Mouse (Mus musculus): ENCODE measurements around the gene Sbno2.

The Sbno2 gene

GRCm38 (mm10) chr10:80092690-80093089 lies 12.7 kb downstream of the Sbno2 start:
- no peak for DNase-seq (ENCODE audit: low read depth)

- no peak for DNase-seq (ENCODE audit: low read depth)
Observed at GRCm38 (mm10) chr10:80091527-80091926, 13.8 kb downstream of the Sbno2 start.

- no peak for DNase-seq (ENCODE audit: low read depth)
Observed at GRCm38 (mm10) chr10:80089146-80089545, 16.2 kb downstream of the Sbno2 start.

- no peak for DNase-seq (ENCODE audit: low read depth)
Observed at GRCm38 (mm10) chr10:80087483-80087882, 17.9 kb downstream of the Sbno2 start.

GRCm38 (mm10) chr10:80086847-80087246 lies 18.5 kb downstream of the Sbno2 start:
- no peak for DNase-seq (ENCODE audit: low read depth)

GRCm38 (mm10) chr10:80084817-80085487 lies 20.4 kb downstream of the Sbno2 start:
- DNase-seq (ENCODE audit: low read depth), result no peak

- no peak for DNase-seq (ENCODE audit: low read depth)
Observed at GRCm38 (mm10) chr10:80081075-80081474, 24.3 kb downstream of the Sbno2 start.

- DNase-seq (ENCODE audit: low read depth), result no peak
Observed at GRCm38 (mm10) chr10:80080396-80081070, 24.8 kb downstream of the Sbno2 start.

- DNase-seq (ENCODE audit: low read depth), result no peak
Observed at GRCm38 (mm10) chr10:80078366-80078765, 27.0 kb downstream of the Sbno2 start.

GRCm38 (mm10) chr10:80077312-80077711 lies 28.1 kb downstream of the Sbno2 start:
- no peak for DNase-seq (ENCODE audit: low read depth)

- DNase-seq (ENCODE audit: low read depth), result no peak
Observed at GRCm38 (mm10) chr10:80076386-80076785, 29.0 kb downstream of the Sbno2 start.

GRCm38 (mm10) chr10:80075924-80076323 lies 29.4 kb downstream of the Sbno2 start:
- DNase-seq (ENCODE audit: low read depth), result no peak

- DNase-seq (ENCODE audit: low read depth), result peak; percentile 77
Observed at GRCm38 (mm10) chr10:80074813-80075601, 30.4 kb downstream of the Sbno2 start.

- no peak for DNase-seq (ENCODE audit: low read depth)
Observed at GRCm38 (mm10) chr10:80072623-80073489, 32.5 kb downstream of the Sbno2 start.

- DNase-seq (ENCODE audit: low read depth), result no peak
Observed at GRCm38 (mm10) chr10:80071516-80071900, 33.9 kb downstream of the Sbno2 start.

- DNase-seq (ENCODE audit: low read depth), result no peak
Observed at GRCm38 (mm10) chr10:80070837-80071515, 34.4 kb downstream of the Sbno2 start.

- DNase-seq (ENCODE audit: low read depth), result no peak
Observed at GRCm38 (mm10) chr10:80069948-80070450, 35.4 kb downstream of the Sbno2 start.

- DNase-seq (ENCODE audit: low read depth), result no peak
Observed at GRCm38 (mm10) chr10:80069251-80069650, 36.1 kb downstream of the Sbno2 start.

- DNase-seq (ENCODE audit: low read depth), result no peak
Observed at GRCm38 (mm10) chr10:80063877-80064650, 41.3 kb downstream of the Sbno2 start.

GRCm38 (mm10) chr10:80063104-80063503 lies 42.3 kb downstream of the Sbno2 start:
- DNase-seq (ENCODE audit: low read depth), result no peak

Measured in c-Kit-positive CD71-negative TER-119-negative erythroid progenitor cells, embryonic 14.5 days (primary cell).